Mouse (Mus musculus) lung, postnatal 0 days (tissue): Measurements from ENCODE around the gene Dpt.

ENCODE experiments used
- CTCF ChIP-seq: IDR thresholded peaks from 2 replicates; pipeline ENCODE4 v1.5.1; 2016; ENCODE audit warnings: antibody characterized with exemption, mild to moderate bottlenecking
- EP300 ChIP-seq: IDR thresholded peaks from 2 replicates; pipeline ENCODE4 v1.6.1; 2016; ENCODE audit warnings: antibody characterized with exemption, mild to moderate bottlenecking, control low read depth

DNA sequence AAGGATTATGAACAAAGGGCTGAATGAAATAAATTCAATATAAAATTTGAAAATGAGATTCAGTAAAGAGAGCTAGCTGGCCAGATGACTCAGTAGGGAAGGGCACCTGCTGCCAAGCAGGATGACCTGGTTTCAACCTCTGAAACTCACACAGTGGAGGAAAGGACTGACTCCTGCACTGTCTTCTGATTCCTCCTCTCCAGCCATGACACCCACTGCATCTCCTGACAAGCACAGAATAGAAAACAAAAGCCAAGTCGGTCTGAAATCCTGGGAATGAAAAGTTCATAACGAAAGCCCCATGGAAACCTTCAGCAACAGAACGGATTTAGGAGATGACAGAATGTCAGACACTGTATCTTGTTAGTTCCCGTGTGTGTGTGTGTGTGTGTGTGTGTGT lies 65.1 kb downstream of the Dpt start:
- TF ChIP-seq EP300 (no peak), CTCF (no peak)
